Mouse (Mus musculus) erythroid progenitor cell, adult 5-6 weeks (primary cell): ENCODE measurements around the gene Nalcn. TPM values are rescaled to one million over a fixed set of nuclear protein-coding genes. Genes with fewer than 3 reads are reported as not detected.

Source experiments
- ATAC-seq: replicated peaks from 2 replicates; pipeline ENCODE4 v1.8.0; 2016; ENCODE audit warnings: moderate number of reproducible peaks, mild to moderate bottlenecking, moderate TSS enrichment, inconsistent platforms; ENCODE audit not compliant: poor library complexity, low FRiP score, severe bottlenecking
- total RNA-seq, 2 experiments: library from RNA; stranded (forward) in 1 of 2; stranded (reverse) in 1 of 2; fragments of 150-400 nt in 1 of 2; fragments of 186-747, 209-891 nt in 1 of 2; gene quantifications; 2 replicates each; pipeline versions ENCODE4 v1.2.3 to v1.2.4; 2015 to 2017; ENCODE audit warnings: low replicate concordance in 2 of 2

Gene Nalcn
- total RNA-seq, 2 experiments from 2014 or later: 0.15 TPM; not detected in 1

GRCm38 (mm10) chr14:123237002-123237401, 389.9 kb downstream of the Nalcn start:
- no peak for ATAC-seq

- ATAC-seq: no peak
Observed at GRCm38 (mm10) chr14:123232630-123233206, 394.2 kb downstream of the Nalcn start.

Other genes with a start within 250 kb of the Nalcn start
- gene Itgbl1, start 32.8 kb upstream of the Nalcn start, total RNA-seq (2015; ENCODE audit: low replicate concordance): not detected in 2 replicates
- not detected in 2 replicates for gene Itgbl1, start 32.8 kb upstream of the Nalcn start, total RNA-seq (2017; ENCODE audit: low replicate concordance)